Mouse (Mus musculus): ENCODE results near the gene Wdr13. TPM values are rescaled to one million over a fixed set of nuclear protein-coding genes. Genes with fewer than 3 reads are reported as not detected.

The Wdr13 gene
- total and polyA plus RNA-seq, 3 experiments: 29.6 to 46.8 TPM; not detected in 1

- no peaks in the 10 kb centered on the region for H3K9me3 ChIP-seq (replicated peaks; ENCODE audit: insufficient read depth, low read length)
- H3K36me3 ChIP-seq (ENCODE audit: control insufficient read depth in 1 of 2, insufficient read depth in 2 of 2, low read length in 2 of 2): peaks cover 26 to 41% of the 10 kb centered on the region in 2 experiments
Measured at GRCm38 (mm10) chrX:8140446-8140845, 7.8 kb upstream of the Wdr13 start.

GRCm38 (mm10) chrX:8139480-8139879 is 6.8 kb upstream of the Wdr13 start:
- Histone ChIP-seq H3K79me2 (ENCODE audit: control insufficient read depth, insufficient read depth, low read length, poor library complexity) (peaks cover 16% of the 10 kb centered on the region), H3K4me3 (ENCODE audit: control insufficient read depth in 1 of 2, insufficient read depth in 1 of 2, low read depth in 2 of 2, low read length in 2 of 2) (no peak overlapping the region), H3K36me3 (ENCODE audit: control insufficient read depth in 1 of 2, insufficient read depth in 2 of 2, low read length in 2 of 2) (peaks cover 23 to 41% of the 10 kb centered on the region in 2 experiments), H3K9me3 (replicated peaks; ENCODE audit: insufficient read depth, low read length) (no peaks in the 10 kb centered on the region), H3K27ac (ENCODE audit: control insufficient read depth, low read depth, low read length) (no peak overlapping the region), H3K27me3 (ENCODE audit: control insufficient read depth in 1 of 2, insufficient read depth in 2 of 2, low read length in 2 of 2) (no peaks in the 10 kb centered on the region), H3K9ac (ENCODE audit: control insufficient read depth, low read depth, low read length, poor library complexity, severe bottlenecking) (no peak overlapping the region), H3K4me1 (ENCODE audit: control insufficient read depth in 1 of 2, insufficient read depth in 2 of 2, low read length in 2 of 2) (no peaks in the 10 kb centered on the region)
- no peak for TF ChIP-seq NELFE (IDR thresholded peaks at IDR 0.05; ENCODE audit: low read depth, low read length)
- TF ChIP-seq CTCF (IDR thresholded peaks at IDR 0.05 in 2 of 3, conservative IDR thresholded peaks at IDR 0.05 in 1 of 3; ENCODE audit: control insufficient read depth in 1 of 3, insufficient read depth in 1 of 3, low read depth in 2 of 3, low read length in 3 of 3, poor library complexity in 1 of 3, severe bottlenecking in 1 of 3): 0 out of 6 replicates have a peak, but pooled peaks of 1 of the 3 experiments have one; percentile 7
- TF ChIP-seq MEF2A (IDR thresholded peaks at IDR 0.05; ENCODE audit: extremely low read depth, insufficient replicate concordance, low read depth, low read length, poor library complexity, severe bottlenecking): no peak
- TF ChIP-seq POLR2AphosphoS2 (IDR thresholded peaks at IDR 0.05; ENCODE audit: low read length): no peak
- peak in 1 of 2 experiments; percentile 42; a peak in 2 of 4 replicates for TF ChIP-seq POLR2A (IDR thresholded peaks at IDR 0.05; ENCODE audit: control insufficient read depth in 1 of 2, insufficient read depth in 1 of 2, low read depth in 1 of 2, low read length in 2 of 2, poor library complexity in 1 of 2)
- no peak for TF ChIP-seq SIN3A (IDR thresholded peaks at IDR 0.05; ENCODE audit: low read length)
- TF ChIP-seq SMC3 (IDR thresholded peaks at IDR 0.05; ENCODE audit: low read depth, low read length): no peak
- no peak for TF ChIP-seq KAT2A (conservative IDR thresholded peaks at IDR 0.05; ENCODE audit: low read depth, low read length)
- TF ChIP-seq MAFK (IDR thresholded peaks at IDR 0.05; ENCODE audit: borderline replicate concordance, low read depth, low read length): no peak
- TF ChIP-seq MAX (IDR thresholded peaks at IDR 0.05; ENCODE audit: low read length): no peak
- no peak for TF ChIP-seq GATA1 (IDR thresholded peaks at IDR 0.05; ENCODE audit: low read depth, low read length)
- DNase-seq (ENCODE audit: low read depth, low spot score): peak; percentile 64

More at GRCm38 (mm10) chrX:8140446-8140845, 7.8 kb upstream of the Wdr13 start:
- Histone ChIP-seq H3K27me3 (ENCODE audit: control insufficient read depth in 1 of 2, insufficient read depth in 2 of 2, low read length in 2 of 2) (no peaks in the 10 kb centered on the region), H3K27ac (ENCODE audit: control insufficient read depth, low read depth, low read length) (no peak overlapping the region), H3K9ac (ENCODE audit: control insufficient read depth, low read depth, low read length, poor library complexity, severe bottlenecking) (no peak overlapping the region), H3K4me1 (ENCODE audit: control insufficient read depth in 1 of 2, insufficient read depth in 2 of 2, low read length in 2 of 2) (no peaks in the 10 kb centered on the region), H3K79me2 (ENCODE audit: control insufficient read depth, insufficient read depth, low read length, poor library complexity) (peaks cover 25% of the 10 kb centered on the region), H3K4me3 (ENCODE audit: control insufficient read depth in 1 of 2, insufficient read depth in 1 of 2, low read depth in 2 of 2, low read length in 2 of 2) (no peak overlapping the region)
- TF ChIP-seq POLR2A (IDR thresholded peaks at IDR 0.05; ENCODE audit: control insufficient read depth in 1 of 2, insufficient read depth in 1 of 2, low read depth in 1 of 2, low read length in 2 of 2, poor library complexity in 1 of 2) (peak in 1 of 2 experiments; percentile 24; a peak in 1 of 4 replicates), GATA1 (IDR thresholded peaks at IDR 0.05; ENCODE audit: low read depth, low read length) (no peak), ZMIZ1 (IDR thresholded peaks at IDR 0.05; ENCODE audit: low read depth, low read length) (no peak), HCFC1 (IDR thresholded peaks at IDR 0.05; ENCODE audit: low read depth, low read length) (no peak), RAD21 (IDR thresholded peaks at IDR 0.05; ENCODE audit: low read depth, low read length) (no peak), MAX (IDR thresholded peaks at IDR 0.05; ENCODE audit: low read length) (no peak), ELF1 (IDR thresholded peaks at IDR 0.05; ENCODE audit: low read depth, low read length) (no peak), ETS1 (IDR thresholded peaks at IDR 0.05; ENCODE audit: low read depth, low read length) (no peak), POLR2AphosphoS5 (IDR thresholded peaks at IDR 0.05; ENCODE audit: borderline replicate concordance, low read depth, low read length) (peak; percentile 53; the same call in 1 of the 2 replicates)
- peak; percentile 32 for DNase-seq (ENCODE audit: low read depth, low spot score)

All from MEL (cell line).